Mouse (Mus musculus) intestine, postnatal 0 days (tissue): ENCODE measurements around the gene Lrrn2. TPM values are rescaled to one million over a fixed set of nuclear protein-coding genes. Genes with fewer than 3 reads are reported as not detected.

Source experiments
- ATAC-seq: fragments of 200-750 bp; cut with Nextera tagmentation; 2 replicates; pipeline ENCODE4 v1.8.0; 2017; ENCODE audit warnings: mild to moderate bottlenecking, moderate TSS enrichment, moderate library complexity
- H3K27ac ChIP-seq: fragments of 300-500 bp; sonication (generic); 2 replicates; pipeline ENCODE4 v1.5.1; 2014; ENCODE audit warnings: mild to moderate bottlenecking, low read depth, low read length, moderate library complexity
- H3K27me3 ChIP-seq: fragments of 300-500 bp; sonication (generic); replicated peaks from 2 replicates; pipeline ENCODE4 v1.6.1; 2014; ENCODE audit warnings: low read length, mixed read lengths; ENCODE audit not compliant: control insufficient read depth, insufficient read depth
- H3K36me3 ChIP-seq: fragments of 300-500 bp; sonication (generic); 2 replicates; pipeline ENCODE4 v1.6.1; 2014; ENCODE audit warnings: mild to moderate bottlenecking, moderate library complexity; ENCODE audit not compliant: control insufficient read depth, insufficient read depth
- H3K4me1 ChIP-seq: fragments of 300-500 bp; sonication (generic); replicated peaks from 2 replicates; pipeline ENCODE4 v1.6.1; 2014; ENCODE audit warnings: antibody characterized with exemption, low read length, mixed read lengths; ENCODE audit not compliant: control insufficient read depth, insufficient read depth
- H3K4me2 ChIP-seq: fragments of 300-500 bp; sonication (generic); replicated peaks from 2 replicates; pipeline ENCODE4 v1.6.1; 2014; ENCODE audit warnings: low read depth, mild to moderate bottlenecking, moderate library complexity
- H3K4me3 ChIP-seq: fragments of 300-500 bp; sonication (generic); 2 replicates; pipeline ENCODE4 v1.5.1; 2014; ENCODE audit warnings: low read depth, low read length
- H3K9ac ChIP-seq: fragments of 300-500 bp; sonication (generic); 2 replicates; pipeline ENCODE4 v1.6.1; 2014; ENCODE audit warnings: mild to moderate bottlenecking, low read depth, low read length
- H3K9me3 ChIP-seq: fragments of 300-500 bp; sonication (generic); 2 replicates; pipeline ENCODE4 v1.6.1; 2016; ENCODE audit warnings: mixed run types; ENCODE audit not compliant: control insufficient read depth
- CTCF ChIP-seq: sonication (generic); IDR thresholded peaks from 2 replicates; pipeline ENCODE4 v1.5.1; 2016; ENCODE audit warnings: low read depth, mild to moderate bottlenecking, control low read depth, antibody characterized with exemption, moderate library complexity
- WGBS: fragments of 180-500 bp; shearing (Covaris S2); extraction: QIAGEN DNeasy Blood & Tissue Kit; methylation state at CpG from one replicate; pipeline ENCODE4 v1.1.7; 2014; 5-methylcytosine and 5-hydroxymethylcytosine counted together
- polyA plus RNA-seq: library from polyadenylated mRNA; unstranded; fragments of >200 nt; fragmentation: Nextera tagmentation; extraction: Ambion mirVana; gene quantifications from 2 replicates; pipeline ENCODE4 v1.2.1, GENCODE M21; 2015

The Lrrn2 gene
- polyA plus RNA-seq, 1 experiment from 2014 or later: 2.3 TPM

DNA sequence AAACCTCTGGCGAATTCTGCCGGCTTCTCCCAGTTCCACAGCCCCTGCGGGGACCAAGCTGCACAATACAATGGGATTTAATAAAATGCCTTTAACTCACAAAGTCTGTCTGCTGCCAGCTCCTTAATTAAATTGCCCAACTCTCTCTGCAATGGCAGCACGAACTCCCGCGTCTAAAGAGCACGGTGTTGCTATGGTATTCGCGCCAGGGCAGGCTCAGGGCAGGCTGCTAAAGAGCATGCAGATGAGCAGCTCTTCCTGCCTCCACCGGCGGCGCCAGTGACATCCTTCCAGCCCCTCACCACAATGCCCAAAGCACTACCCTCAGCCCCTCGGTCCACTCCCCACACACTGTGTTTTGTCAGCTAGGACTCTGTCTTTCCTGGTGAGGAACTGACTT lies 41.0 kb downstream of the Lrrn2 start:
- Histone ChIP-seq H3K9ac (no peak overlapping the region), H3K9me3 (no peaks in the 10 kb centered on the region), H3K27me3 (no peaks in the 10 kb centered on the region), H3K4me2 (no peak overlapping the region), H3K4me1 (no peaks in the 10 kb centered on the region), H3K27ac (no peak overlapping the region), H3K4me3 (no peak overlapping the region), H3K36me3 (no peaks in the 10 kb centered on the region)
- no peak for TF ChIP-seq CTCF
- no peak for ATAC-seq
- WGBS: 13% methylated on average over 13 of the region's 13 CpGs

DNA sequence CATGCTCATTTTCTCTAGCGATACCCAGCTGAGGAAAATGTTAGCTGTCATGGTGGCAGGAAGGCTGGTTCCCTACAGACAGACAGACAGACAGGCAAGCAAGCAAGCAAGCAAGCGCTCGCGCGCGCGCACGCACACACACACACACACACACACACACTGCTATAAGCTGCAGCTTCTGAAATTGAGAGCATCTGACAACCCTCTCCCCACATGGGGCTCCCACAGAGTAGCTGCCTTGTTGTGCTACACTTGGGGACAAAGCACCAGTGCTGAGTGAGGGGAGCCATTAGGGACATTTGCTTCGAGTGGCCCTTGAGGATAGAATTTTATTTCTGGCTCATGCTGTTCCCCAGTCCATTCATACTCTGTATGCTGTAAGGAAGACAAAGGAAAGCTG lies 42.2 kb downstream of the Lrrn2 start:
- TF ChIP-seq CTCF: no peak
- no peak overlapping the region for H3K4me2 ChIP-seq
- no peak overlapping the region for H3K9ac ChIP-seq
- 91% methylated on average over 9 of the region's 9 CpGs for WGBS
- ATAC-seq: no peak
- no peak overlapping the region for H3K4me3 ChIP-seq
- no peaks in the 10 kb centered on the region for H3K9me3 ChIP-seq
- no peaks in the 10 kb centered on the region for H3K4me1 ChIP-seq
- H3K36me3 ChIP-seq: no peaks in the 10 kb centered on the region
- H3K27me3 ChIP-seq: no peaks in the 10 kb centered on the region
- H3K27ac ChIP-seq: no peak overlapping the region

DNA sequence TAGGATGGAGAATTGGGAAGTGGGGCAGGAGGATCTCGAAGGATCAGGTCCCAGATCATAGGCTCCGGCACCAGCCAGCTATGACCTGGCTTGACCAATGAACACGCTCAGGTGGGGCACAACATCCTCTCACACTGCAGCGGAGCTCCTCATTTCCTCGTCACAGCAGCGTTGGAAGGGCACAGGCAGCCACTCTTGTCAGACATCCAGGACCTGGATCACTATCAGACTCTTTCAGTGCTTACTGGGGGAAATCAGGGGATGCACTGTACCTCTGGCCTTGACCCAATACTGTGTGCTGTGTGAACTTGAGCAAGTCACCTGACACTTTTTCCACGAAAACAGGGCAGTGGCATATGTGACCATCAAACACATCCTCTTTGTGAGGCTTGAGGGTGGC lies 45.2 kb downstream of the Lrrn2 start:
- Histone ChIP-seq H3K9me3 (no peaks in the 10 kb centered on the region), H3K4me2 (no peak overlapping the region), H3K36me3 (no peaks in the 10 kb centered on the region), H3K27me3 (no peaks in the 10 kb centered on the region), H3K4me3 (no peak overlapping the region), H3K27ac (no peak overlapping the region), H3K4me1 (no peaks in the 10 kb centered on the region), H3K9ac (no peak overlapping the region)
- 75% methylated on average over 7 of the region's 7 CpGs for WGBS
- TF ChIP-seq CTCF: no peak
- ATAC-seq: no peak

DNA sequence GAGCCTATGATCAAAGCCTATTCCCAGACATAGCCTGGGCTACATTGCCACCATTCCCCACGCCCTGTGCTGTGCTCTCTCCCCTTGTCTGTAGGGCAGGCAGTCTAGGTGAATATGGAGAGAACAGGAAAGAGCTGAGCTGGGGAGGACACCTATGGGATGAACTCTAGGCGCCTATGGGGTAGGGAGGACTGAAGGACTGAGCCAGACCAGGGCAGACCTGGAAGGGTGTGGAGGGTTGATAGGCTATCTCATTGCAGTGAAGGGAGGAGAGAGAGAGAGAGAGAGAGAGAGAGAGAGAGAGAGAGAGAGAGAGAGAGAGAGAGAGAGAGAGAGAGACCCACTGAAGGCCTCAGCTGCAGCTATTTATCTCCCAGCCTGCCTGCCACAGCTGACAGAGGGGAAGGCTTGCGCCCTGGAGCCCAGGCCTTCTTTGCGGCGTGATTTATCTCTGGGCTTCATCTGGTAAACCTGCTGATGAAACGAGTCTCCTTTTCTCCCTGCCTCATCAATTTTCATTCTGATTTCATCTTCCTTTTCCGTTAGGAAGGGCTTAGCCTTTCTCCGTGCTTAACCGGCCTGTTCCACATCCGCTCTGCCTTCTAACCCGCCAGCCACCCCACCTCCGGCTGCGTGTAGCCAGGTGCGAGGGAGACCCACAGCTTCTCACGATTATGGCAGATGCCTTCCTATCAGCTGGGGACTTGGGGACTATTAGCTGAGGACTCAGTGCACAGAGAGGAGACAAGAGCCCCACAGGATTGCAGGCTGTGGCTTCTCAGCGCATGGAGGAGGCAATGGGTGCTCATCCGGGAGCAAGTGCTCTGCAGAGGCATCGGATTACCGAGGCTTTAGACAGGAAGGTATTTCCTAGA lies 48.2 kb downstream of the Lrrn2 start:
- H3K4me2 ChIP-seq: no peak overlapping the region
- H3K27ac ChIP-seq: no peak overlapping the region
- 41% methylated on average over 19 of the region's 19 CpGs for WGBS
- TF ChIP-seq CTCF: no peak
- no peaks in the 10 kb centered on the region for H3K9me3 ChIP-seq
- no peaks in the 10 kb centered on the region for H3K4me1 ChIP-seq
- no peak for ATAC-seq
- no peak overlapping the region for H3K9ac ChIP-seq
- no peaks in the 10 kb centered on the region for H3K27me3 ChIP-seq
- H3K36me3 ChIP-seq: no peaks in the 10 kb centered on the region
- no peak overlapping the region for H3K4me3 ChIP-seq

DNA sequence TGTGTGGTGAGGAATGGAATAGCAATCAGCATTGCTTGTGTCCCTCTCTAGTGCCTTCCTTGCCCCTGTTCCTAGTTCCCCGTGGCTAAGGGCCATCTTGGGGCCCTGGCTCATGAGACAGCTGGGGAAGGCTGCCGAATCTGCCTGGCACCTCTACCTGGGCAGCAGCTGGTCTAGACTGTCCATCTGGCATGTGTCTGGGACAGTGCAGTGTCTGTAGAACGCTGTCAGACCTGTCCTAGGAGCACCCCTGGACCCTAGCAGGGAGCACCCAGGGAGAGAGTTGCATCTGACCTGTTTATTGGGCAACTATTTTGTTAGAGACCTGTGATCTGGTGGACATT lies 48.8 kb downstream of the Lrrn2 start:
- H3K4me2 ChIP-seq: no peak overlapping the region
- ATAC-seq: no peak
- no peak overlapping the region for H3K9ac ChIP-seq
- H3K9me3 ChIP-seq: no peaks in the 10 kb centered on the region
- no peaks in the 10 kb centered on the region for H3K4me1 ChIP-seq
- no peak overlapping the region for H3K4me3 ChIP-seq
- no peaks in the 10 kb centered on the region for H3K36me3 ChIP-seq
- 52% methylated on average over 3 of the region's 3 CpGs for WGBS
- TF ChIP-seq CTCF: no peak
- H3K27ac ChIP-seq: no peak overlapping the region
- no peaks in the 10 kb centered on the region for H3K27me3 ChIP-seq

DNA sequence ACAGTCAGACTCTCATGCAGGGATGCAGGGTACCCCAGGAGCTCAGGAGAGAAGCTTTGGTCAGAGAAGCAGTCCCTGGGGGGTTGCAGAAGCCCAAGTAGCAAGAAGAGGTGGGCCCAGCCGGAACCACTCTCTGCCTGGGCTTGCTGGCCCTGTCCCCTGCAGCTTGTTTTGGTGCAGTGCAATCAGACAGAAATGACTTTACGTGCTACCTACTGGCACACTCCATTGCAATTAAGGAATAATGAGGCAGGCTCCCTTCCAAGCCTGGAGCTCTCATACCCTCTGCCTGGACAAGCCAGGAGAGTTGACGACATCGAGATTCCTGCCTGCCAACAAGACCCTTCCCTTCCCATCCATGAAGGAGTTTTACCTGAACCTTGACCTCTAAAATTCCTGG lies 50.2 kb downstream of the Lrrn2 start:
- Histone ChIP-seq H3K4me1 (no peaks in the 10 kb centered on the region), H3K9ac (no peak overlapping the region), H3K4me3 (no peak overlapping the region), H3K36me3 (no peaks in the 10 kb centered on the region), H3K9me3 (no peaks in the 10 kb centered on the region), H3K27me3 (no peaks in the 10 kb centered on the region), H3K4me2 (no peak overlapping the region), H3K27ac (no peak overlapping the region)
- WGBS: 70% methylated on average over 4 of the region's 4 CpGs
- no peak for ATAC-seq
- TF ChIP-seq CTCF: no peak
